Mouse (Mus musculus) thymus, postnatal 36 days (tissue): ENCODE data around the gene Wdr46.

ENCODE experiments used
- DNase-seq, 2 experiments: peaks; one replicate each; pipeline ENCODE4 v3.0.0; 2022; ENCODE audit warnings: mixed read lengths in 2 of 2

The Wdr46 gene

DNA sequence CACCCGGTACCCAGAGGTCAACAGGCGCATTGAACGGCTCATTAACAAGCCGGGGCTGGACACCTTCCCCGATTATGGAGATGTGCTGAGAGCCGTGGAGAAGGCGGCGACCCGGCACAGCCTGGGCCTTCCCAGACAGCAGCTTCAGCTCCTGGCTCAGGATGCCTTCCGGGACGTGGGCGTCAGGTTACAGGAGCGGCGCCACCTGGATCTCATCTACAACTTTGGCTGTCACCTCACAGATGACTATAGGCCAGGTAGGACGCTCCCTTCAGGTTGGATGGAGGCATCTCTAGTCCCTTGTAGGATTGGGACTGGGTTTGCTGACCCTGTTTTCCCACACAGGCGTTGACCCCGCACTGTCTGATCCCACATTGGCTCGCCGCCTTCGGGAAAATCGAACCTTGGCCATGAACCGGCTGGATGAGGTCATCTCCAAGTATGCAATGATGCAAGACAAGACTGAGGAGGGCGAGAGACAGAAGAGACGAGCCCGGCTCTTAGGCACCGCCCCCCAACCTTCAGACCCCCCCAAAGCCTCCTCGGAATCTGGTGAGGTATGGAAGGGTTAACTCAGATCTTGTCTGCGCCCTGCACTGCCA lies 28.5 kb upstream of the Wdr46 start:
- peak in 1 of 2 experiments; percentile 22 for DNase-seq

DNA sequence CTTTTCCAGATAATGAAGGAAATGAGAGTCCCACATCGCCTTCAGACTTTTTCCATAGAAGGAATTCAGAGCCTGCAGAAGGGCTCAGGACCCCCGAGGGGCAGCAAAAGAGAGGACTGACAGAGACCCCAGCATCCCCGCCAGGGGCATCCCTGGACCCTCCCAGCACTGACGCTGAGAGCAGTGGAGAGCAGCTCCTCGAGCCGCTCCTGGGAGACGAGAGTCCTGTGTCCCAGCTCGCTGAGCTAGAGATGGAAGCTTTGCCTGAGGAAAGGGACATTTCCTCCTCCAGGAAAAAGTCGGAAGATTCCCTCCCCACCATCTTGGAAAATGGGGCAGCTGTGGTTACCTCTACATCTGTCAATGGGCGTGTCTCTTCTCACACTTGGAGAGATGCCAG lies 27.2 kb upstream of the Wdr46 start:
- DNase-seq = no peak

DNA sequence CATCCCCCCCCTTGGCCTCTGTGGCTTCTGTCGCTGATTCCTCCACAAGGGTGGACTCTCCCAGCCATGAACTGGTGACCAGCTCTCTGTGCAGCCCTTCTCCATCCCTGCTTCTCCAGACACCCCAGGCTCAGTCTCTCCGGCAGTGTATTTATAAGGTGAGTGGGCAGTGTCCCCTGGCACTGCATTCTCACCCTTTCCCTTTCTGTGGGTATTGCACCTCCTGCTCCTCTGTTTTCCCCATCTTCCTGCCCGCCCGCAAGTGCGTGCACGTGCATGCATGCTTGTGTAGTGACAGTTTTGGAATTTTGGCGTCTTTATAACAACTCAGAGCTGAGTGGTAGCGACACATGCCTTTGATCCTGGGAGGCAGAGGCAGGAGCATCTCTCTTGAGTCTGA lies 26.6 kb upstream of the Wdr46 start:
- no peak for DNase-seq

DNA sequence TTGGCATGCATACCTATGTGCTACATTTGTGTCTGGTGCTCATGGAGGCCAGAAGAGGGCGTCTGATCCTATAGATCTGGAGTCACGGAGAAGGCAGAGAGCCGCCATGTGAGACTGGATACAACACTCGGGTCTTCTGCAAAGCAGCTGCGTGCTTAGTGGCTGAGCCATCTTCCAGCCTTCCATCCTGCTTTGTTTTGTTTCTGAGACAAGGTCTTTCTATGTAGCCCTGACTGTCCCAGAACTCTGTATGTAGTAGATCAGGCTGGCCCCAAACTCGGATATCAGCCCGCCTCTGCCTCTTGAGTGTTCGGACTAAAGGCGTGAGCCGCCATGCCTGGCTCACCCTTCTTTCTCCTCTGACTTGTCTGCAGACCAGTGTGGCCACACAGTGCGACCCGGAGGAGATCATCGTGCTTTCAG lies 25.5 kb upstream of the Wdr46 start:
- DNase-seq = peak in 1 of 2 experiments; percentile 28

DNA sequence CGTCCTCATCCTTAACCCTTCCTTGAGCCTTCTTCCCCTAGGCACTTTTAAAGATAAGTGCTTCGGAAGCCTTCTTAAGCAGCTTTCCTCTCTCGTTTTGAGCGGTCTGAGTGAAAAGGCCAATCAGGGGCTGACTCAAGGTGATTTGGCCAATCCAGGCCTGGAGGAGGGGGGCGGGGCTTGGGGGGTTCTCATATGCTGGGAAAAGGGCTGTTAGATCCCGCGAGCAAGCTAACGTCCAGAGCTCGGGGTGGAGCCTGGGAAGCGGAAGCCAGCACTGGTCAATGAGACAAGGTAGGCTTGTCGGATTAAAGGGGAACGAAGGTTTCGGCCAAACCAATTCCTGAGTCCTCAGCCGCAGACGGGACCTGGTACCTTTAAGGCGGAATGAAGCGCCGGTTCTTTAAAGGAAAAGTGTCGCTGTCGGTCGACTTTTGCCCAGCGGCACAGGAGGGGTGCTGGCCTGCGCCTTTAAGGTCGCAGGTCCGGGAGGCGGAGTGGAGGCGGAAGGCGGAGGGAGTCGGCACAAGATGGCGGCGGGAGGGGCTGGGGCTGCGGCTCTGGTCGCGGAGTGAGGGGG lies 24.7 kb upstream of the Wdr46 start, which contains the start of the genes Tapbp and Zbtb22:
TSS of gene Tapbp (plus strand) at position 229 of the 580 bp plus-strand sequence.
TSS of gene Zbtb22 (plus strand) at position 234 of the 580 bp plus-strand sequence.
- peak; percentile 93 to 95 for DNase-seq

DNA sequence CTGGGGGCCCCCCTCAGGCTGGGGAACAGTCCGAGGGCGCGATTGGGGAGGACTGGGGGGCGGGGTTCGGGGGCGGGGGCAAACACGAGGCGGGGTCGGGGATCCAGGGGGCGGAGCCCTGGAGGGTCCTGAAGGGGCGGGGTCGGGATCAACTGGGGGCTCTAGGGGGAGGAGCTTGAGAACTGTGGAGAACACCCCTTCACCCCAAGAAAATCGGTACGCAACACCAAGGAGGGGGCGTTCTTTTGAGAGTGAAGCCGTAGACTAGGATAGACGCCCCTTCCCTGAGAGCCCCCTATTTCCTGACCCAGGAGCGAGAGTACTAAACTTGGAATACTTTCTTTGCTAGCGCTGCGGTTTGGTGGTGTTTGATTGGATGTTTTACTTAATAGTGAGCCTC lies 24.2 kb upstream of the Wdr46 start:
- peak in 1 of 2 experiments; percentile 82 for DNase-seq

DNA sequence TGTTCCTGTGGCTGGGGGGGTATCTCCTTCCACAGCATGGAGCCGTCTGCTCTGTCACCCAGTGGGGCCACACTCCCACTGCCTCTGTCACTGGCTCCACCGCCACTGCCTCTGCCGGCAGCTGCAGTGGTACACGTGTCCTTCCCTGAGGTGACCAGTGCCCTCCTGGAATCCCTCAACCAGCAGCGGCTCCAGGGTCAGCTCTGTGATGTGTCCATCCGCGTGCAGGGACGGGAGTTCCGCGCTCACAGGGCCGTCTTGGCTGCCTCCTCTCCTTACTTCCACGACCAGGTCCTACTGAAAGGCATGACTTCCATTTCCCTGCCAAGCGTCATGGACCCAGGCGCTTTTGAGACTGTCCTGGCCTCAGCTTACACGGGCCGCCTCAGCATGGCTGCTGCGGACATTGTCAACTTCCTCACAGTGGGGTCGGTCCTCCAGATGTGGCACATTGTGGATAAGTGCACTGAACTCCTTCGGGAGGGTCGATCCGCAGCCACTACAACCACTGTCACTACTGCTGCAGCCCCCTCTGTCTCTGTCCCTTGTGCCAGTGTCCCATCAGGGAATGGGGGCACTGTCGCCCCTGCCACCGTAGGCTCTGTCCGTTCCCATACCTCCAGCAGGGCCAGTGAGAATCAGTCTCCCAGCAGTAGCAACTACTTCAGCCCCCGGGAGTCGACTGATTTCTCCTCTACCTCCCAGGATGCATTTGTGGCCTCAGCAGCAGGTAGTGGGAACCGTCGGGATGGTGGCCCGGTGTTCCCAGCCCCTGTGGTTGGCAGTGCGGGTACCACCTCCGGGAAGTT lies 23.4 kb upstream of the Wdr46 start:
- DNase-seq = peak in 1 of 2 experiments; percentile 40

DNA sequence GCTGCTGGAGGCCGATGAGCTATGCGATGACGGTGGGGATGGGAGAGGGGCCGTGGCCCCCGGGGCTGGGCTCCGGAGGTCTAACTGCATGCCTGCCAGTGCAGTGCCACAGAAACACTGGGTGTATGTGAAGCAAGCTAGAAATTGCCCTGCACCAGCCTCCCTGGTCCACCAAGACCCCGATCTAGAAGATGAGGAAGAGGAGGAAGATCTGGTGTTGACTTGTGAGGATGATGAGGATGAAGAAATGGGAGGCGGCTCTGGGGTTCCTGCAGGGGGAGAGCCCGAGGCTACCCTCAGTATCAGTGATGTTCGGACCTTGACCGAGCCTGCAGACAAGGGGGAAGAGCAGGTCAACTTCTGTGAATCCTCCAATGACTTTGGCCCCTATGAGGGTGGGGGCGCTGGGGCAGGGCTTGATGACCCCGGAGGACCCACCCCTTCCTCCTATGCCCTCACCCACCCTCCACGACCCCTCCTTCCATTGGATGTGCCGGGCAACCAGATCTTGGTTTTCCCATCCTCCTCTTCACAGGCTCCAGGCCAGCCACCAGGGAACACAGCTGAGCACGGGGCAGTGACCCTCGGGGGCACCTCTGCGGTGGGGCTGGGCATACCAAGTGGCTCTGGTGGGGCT lies 22.7 kb upstream of the Wdr46 start:
- peak in 1 of 2 experiments; percentile 29 for DNase-seq

DNA sequence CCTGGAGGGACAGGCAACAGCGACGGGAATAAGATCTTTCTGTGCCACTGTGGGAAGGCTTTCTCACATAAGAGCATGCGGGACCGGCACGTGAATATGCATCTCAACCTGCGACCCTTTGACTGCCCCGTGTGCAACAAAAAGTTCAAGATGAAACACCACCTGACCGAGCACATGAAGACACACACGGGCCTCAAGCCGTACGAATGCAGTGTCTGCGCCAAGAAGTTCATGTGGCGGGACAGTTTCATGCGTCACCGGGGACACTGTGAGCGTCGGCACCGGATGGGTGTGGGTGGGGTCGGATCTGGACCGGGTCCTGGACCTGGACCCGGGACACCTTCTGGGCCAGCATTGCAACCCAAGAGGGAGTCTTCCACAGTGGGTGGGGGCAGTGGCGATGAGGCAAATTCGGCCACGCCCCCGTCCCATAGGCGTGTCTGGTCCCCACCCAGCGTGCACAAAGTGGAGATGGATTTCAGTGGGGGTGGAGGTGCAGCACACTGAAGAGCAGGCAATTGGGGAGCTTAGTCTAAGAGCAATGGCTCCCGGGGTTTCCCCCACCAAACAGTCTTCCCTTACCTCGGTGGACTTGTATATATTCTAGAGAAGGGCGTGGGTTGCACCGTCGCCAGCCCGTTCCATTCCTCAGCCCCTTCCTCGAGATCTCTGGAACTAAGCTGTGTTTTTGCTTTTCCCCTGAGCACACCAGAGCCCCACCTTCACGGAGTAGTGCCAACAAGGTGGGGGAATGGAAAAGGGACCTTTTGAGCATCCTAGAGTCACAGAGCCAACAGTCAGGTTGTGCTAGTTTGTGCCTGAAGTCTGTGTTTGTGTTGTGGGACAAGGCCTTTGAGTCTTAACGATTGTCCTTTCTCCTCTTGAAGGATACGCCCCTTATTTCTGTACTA lies 21.9 kb upstream of the Wdr46 start:
- peak in 1 of 2 experiments; percentile 51 for DNase-seq

DNA sequence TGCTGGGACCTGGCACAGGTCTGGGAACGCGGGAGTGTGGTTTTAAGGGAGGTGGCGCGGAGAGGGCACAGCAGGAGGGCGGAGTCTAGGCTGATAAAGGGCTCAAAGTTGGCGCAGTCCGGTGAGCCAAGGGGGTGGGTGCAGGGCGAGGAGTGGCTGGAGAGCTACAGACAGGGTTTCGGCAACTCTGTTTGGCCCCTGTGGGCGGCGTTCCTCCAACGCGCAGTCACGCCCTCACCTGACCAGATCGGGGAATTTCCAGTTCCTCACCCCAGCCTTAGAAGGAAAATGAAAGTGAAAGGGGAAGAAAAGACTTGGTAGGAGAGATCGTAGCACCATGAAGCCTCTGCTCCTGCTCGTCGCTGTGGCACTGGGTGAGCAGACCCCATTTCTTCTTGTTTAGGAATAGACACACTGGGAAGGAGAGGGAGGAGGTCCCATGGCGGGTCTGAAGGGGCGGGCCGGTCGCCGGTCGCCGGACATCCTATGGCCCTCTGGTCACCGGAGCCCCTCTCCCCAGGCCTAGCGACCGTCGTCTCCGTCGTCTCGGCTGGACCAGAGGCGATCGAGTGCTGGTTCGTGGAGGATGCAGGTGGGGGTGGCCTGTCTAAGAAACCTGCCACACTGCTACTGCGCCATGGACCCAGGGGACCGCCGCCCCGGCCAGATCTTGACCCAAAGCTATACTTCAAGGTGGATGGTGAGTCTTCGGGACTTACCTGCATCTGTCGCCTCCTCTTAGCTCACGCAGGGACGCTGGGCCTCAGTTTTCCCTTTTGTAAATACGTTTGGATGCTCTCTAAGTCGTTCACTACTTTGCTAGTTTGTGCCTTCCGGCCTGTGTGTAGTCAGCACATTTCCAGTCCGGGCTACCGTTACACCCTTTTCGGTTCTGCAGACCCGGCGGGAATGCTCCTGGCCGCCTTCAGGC lies 20.8 kb upstream of the Wdr46 start:
- DNase-seq = peak; percentile 75 to 82

DNA sequence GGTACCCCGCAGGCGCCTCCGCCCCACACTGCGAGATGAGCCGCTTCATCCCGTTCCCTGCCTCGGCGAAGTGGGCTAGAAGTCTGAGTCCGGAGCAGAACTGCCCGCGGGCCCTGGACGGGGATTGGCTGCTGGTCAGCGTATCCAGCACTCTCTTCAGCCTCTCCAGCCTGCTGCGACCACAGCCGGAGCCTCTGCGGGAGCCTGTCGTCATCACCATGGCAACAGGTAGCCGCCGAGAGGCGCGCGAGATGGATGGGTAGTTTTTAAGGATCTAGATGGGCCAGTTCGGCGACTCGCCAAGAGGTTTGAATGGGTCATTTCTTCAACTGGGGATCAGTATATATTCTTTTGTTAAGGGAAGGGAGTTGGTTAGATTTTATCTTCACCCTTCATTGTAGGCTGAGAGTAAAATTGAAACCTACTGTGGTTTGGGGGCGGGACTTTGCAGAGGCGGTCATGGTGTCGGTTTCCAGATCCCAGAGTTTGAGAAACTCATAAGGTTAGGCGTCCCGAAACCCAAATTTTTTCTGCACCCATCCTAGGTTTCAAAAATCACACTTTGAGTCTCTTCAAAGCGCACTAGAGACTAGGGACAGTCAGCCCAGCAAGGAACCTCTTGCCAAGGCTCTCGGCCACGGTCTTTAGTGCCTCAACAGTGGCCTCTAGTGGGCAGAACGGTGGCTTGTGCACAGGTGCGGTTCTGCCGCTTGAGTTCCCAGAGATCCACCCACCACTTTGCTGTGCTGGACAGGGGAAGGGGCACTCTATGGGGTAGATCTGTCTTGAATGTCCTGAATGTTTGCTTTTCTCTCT lies 20.0 kb upstream of the Wdr46 start:
- peak; percentile 83 to 87 for DNase-seq

DNA sequence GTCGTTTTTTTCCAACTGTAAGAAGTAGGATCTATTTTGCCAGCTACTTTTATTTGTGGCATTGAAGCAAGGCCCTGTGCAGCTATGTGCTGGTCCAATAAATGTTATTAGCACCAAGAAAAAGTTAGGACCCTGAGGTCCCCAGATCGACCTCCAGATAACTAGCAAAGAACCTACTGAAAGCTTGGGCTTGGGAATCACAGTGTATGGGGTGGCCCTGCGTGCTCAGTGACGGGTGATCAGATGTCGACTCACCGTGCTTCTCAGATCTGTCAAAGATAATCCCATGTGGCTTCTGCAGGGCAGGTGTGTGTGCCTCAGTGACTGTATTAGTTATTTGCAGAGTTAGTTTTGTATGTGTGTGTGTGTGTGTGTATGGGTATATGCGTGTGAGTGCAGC lies 19.1 kb upstream of the Wdr46 start:
- DNase-seq = no peak

DNA sequence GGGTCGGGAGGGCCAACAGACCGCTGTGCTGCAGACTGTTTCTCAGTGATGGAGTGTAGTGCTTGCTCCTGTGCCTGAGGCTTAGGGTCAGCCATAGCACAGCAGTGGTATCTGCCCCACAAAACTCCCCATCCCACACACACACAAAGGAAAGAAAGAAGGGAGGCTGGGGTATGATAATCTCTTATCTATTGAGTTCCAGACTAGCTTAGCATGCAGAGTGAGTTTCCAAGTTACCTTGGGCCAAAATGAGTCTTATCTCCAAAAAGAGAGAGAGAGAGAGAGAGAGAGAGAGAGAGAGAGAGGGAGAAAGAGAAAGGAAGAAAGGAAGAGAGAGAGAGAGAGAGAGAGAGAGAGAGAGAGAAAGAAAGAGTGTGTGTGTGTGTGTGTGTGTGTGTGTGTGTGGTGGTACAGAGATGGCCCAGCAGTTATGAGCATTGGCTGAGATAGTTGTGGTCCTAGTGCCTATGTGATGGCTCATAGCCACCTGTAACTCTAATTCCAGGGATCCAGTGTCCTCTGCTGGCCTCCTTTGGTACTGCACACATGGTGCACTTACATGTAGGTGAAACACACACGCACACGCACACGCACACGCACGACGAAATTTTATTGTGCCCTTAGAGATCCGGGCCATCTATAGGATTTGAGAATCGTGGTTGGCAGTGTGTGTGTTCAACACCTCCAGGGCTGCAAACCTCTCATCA lies 15.7 kb upstream of the Wdr46 start:
- DNase-seq = peak; percentile 53 to 58

DNA sequence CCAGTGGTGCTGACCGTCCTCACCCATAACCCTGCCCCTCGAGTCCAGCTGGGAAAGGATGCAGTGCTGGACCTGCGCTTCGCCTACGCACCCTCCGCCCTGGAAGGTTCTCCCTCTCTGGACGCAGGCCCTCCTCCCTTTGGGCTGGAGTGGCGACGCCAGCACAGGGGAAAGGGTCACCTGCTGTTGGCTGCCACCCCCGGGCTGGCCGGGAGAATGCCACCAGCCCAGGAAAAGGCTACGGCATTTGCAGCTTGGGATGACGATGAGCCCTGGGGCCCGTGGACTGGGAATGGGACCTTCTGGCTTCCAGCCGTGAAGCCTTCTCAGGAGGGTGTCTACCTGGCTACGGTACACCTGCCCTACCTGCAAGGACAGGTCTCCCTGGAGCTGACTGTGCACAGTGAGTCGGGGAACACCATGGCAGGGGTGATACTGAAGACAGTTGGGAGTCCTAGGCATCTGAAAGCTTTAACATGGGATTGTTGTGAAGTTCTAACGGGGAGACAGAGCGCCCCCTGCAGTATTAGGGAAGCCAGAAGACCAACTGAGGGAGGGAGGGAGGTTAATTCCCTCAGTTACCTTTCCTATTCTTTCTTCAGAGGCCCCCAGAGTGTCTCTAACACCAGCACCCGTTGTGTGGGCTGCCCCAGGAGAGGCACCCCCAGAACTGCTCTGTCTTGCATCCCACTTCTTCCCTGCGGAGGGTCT lies 14.9 kb upstream of the Wdr46 start:
- DNase-seq = peak in 1 of 2 experiments; percentile 19

DNA sequence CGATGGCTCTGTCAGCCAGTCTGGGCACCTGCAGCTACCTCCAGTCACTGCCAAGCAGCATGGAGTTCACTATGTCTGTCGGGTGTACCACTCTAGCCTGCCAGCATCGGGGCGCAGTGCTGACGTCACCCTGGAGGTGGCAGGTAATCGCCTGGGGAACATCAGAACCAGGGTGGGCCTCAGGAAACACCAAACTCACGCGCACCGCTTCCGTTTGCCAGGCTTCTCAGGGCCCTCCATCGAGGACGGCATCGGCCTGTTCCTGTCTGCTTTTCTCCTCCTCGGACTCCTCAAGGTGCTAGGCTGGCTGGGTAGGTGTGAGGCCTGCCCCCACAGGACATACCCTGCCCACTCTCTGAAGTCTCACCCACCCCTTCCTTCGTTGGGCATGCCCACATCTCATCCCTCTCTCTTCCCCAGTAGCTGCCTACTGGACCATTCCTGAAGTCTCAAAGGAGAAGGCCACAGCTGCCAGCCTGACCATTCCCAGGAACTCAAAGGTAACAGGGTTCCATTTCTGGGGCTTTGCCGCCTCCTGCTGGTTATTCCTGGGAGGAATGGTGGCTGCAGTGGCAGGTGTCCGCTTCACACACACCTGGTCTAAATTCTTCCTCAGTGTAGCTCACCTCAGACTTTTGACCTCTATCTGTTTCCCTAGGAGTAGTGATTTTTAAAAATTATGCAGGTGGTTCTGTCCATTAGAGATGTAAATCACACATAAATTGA lies 14.1 kb upstream of the Wdr46 start:
- peak in 1 of 2 experiments; percentile 45 for DNase-seq

DNA sequence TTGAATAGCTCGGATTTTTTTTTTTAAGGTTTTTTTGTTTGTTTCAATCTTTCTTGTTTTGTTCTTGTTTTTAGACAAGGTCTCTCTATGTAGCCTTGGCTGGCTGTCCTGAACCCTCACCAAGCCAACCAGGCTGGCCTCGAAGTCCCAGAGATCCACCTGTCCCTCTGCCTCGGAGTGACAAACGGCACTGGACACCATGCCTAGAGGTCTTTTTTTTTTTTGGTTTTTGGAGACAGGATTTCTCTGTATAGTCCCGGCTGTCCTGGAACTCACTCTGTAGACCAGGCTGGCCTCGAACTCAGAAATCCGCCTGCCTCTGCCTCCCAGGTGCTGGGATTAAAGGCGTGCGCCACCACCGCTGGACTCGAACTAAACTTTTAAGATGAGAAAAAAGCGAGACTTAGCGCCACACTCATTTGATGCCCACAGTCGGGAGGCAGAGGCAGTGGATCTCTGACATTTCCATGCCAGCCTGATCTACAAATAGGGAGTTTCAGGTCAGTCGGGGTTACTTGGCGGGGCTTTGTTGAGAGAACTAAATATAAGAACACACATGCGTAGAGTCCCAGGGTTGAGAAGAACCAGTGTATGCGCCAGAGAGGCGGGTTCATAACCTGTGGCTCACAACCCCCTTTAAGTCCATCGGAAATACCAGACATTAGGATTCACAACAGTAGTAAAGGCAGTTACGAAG lies 12.1 kb upstream of the Wdr46 start:
- DNase-seq = peak in 1 of 2 experiments; percentile 7
